Mouse (Mus musculus) layer of hippocampus, postnatal 36 days (tissue): ENCODE measurements around the gene Ecm1. TPM values are rescaled to one million over a fixed set of nuclear protein-coding genes. Genes with fewer than 3 reads are reported as not detected.

ENCODE experiments used
- DNase-seq, 2 experiments: peaks; one replicate each; pipeline ENCODE4 v3.0.0; 2022
- total RNA-seq, 2 experiments: library from RNA; stranded (reverse); gene quantifications; 2 replicates each; pipeline ENCODE4 v1.2.3; 2021

Ecm1 gene
- 10 to 100 TPM in 1 of 2 experiments, 1 to 10 TPM in 1; 8.4 to 10.5 TPM for total RNA-seq

DNA sequence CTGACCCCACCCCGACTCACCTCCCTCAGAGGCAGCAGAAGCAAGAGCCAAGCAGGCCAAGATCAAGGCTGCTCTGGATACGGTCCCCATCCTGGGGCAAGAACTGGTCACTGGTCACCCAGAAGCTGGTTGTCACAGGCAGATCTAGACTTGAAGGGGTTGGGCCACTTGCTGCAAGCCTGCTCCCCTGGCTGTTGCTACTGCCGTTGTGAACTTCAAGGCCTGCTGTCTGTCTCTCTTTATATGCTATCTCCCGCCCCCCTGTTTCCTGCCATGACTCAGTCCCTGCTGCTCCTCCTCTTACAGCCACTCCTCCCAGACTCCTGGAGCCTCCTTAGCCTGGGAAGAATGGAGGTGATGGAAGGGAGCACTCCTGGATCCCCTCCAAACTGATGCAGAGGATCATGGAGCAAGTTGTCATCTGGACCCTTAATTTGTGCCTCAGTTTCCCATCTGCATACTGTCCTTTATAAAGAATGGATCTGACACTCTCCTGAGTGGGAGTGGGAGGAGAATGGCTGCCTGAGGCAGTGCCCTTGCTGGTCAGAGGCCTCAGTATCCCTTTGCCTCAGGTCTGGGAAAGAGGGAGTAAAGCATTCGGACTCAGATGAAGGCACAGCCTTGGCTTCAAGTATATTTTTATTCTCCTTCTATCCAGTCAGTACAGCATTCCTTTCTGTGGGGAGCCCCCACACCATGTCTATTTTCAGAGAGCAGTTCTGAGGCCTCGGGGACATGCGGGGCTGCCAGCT is at the start of gene Ecm1:
Gene Ecm1 (minus strand): TSS at position 217 of the 752 bp plus-strand sequence.
- DNase-seq, result peak in 1 of 2 experiments; percentile 26

DNA sequence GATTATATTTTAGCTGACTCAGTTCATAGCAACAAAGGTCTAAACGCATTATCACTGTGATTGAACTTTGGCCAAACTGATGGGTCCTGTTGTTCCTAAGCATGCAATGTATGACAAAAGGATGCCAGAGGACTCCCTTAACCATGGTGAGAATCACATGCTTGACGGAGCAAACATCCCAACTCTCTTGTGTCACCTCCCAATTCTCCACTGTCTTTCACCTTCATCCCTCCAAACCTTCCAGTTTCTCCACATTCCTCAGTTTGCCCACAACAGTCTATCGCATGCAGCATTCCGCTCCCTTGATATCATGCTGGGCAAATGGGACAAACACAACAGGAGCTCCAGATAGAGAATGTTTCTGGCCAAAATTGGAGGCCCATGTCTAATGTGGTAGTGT is 46.1 kb upstream of the Ecm1 start:
- no peak for DNase-seq

DNA sequence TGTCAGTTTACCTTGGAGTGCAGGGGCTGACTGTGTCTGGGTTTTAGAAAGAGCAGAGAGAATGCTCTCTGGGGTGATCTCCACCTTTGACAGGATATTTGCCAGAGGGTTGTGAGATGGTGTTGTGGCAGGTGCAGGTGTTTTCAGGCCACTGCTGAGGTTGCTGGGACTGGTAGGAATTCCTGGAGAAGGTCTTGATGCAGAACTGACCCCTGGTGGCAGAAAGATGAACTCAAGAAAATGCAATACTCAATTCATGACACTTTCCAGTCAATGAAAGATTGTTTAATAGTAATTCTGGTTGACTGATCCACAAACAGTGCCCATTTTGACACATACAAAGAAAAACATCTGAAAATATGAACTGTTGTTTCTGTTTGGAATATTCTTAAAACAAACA is 32.6 kb upstream of the Ecm1 start:
- no peak for DNase-seq

DNA sequence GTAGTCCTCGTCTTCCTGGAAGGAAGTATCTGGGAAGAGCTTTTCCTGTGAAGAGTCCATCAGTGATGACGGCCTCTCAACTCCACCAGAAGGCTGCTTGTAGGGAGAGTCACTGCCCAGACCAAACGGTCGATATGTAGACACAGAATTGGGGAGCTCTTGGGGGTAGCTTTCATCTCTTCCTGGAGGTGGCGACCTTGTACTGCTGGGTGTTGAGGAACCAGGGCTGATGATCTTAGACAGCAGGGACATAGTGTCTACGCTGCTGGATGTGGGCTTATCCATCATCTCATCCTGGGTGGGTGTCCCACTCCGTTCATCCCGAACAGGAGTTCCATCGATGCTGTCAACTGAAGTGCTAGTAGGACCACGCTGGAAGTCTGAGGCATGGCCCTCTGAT is 26.2 kb upstream of the Ecm1 start:
- DNase-seq, result no peak

DNA sequence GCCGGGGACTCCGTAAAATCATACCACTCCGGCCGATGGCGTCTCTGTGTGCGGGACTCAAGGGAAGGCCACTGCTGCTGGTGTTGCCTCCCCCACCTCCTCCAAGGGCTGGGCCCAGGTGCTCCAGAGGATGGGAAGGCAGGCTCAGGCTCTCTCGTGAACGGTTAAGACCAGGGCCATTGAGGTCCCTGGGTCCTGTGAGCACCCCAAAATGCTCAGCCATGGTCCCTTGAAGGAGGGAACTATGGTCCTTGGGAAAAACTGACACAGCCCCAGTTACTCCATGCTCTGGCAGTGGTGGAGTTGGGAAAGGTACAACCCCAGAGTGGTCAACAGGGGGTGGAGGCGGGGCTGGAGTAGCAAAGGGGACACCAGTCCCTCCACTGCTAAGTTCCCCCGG is 24.4 kb upstream of the Ecm1 start:
- DNase-seq, result no peak

DNA sequence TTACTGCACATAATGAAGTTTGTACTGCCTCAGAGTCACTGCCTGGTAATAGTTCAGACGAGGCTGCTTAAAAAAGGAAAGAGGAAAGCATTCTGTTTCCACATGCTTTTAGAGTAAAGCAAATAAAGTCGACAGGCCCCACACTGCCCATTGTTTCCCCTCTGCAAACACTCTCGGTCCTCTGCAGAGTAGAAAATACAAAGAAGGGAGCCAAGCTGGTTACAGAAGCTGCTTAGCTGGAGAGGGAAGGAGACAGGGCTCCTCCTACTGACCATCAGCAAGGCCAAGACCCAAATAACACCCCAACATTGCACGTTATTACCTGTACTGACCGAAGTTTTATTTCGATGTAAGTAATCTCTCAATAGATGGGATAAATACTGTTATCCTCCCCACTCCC is 23.6 kb upstream of the Ecm1 start:
- no peak for DNase-seq

DNA sequence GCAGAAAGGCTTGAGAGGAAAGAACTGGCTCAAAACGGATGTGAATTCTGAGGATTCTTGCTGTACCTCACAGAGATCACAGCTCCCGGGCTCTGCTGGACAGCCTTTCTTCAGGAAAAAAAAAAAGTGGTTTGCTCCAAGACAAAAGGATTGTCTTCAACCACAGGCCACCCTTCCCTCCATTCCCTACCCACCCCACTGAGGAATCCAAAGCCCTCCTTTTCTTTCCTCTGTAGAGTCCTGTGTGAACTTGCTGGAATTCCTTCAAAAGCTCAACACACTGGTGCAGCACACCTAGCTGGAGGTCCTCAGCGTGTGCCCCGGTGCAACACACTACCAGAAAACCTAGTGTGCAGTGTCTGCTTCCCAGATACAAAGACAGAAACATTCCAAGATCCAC is 22.4 kb upstream of the Ecm1 start:
- DNase-seq, result no peak

DNA sequence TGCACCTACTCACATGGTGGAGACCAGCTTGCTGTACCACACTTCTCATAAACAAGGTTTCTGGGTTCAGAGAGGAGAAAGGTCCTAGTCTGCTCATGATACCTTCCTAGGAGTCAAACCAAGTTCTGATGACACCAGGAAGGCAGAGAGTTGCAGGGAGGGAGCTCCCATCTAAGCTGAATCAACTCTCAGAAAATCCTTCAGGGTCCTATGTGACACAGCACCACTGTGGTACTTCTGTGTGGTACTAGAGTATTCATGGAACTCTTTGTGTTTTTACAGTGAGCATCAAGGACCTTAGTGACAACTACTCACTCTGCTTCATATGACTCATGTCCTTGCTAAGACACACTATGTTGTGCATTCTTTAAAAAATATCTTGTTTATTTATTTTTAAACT is 21.3 kb upstream of the Ecm1 start:
- DNase-seq, result no peak

DNA sequence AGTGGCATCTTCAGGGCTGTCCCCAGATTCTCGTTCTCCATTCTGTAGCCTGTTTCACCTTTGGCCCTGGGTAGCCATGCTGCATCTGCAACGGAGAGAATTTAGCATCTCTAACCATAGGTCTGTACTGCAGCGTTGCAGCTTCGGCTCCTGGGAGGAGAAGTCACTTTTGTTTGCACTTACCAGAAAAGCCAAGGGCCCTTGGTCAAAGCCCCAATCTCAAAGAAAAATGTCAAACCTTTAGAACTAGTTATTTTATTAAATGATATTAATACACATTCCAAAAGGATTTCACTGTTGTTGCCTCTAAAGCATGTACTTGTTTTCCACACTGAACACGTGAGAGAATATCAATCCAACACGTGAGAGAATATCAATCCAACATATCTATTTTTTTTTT is 20.7 kb upstream of the Ecm1 start, which contains the start of gene Tars2:
Gene Tars2 (minus strand): TSS at position 101 of the 400 bp plus-strand sequence.
- no peak for DNase-seq

DNA sequence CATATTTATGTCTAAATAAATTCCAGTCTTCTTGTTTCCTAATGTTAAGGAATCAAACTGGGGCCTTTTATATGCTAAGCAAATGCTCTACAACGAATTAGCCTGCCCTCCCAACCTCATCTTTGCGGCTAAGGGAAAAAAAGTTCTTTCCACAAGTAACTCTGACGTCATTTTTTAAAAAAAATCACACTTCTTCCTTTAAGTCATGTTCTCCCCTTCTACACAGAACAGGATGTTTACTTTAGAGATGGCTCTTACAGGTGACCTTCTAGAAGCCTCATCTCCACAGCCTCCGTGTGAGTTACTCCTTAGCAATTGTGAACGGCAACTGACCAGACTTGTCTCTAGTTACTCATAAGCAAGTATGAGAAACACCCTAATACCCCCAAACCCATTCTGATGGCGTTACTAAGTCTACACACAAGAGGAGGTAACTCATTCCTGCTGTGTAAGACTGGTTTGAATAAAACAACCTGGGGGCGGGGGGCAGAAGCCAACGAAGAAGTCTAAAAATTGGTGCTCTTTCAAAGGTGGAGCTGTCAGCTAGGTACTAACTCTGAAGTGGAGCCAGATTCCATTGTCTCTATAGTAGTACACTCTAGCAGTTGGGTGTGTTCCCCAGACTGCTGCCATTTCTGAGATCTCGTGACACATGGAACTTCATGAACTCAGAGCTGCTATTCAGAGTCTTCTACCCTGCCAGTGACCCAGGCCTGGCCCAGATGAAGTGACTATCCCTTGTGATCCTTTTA is 19.3 kb upstream of the Ecm1 start:
- DNase-seq, result no peak

DNA sequence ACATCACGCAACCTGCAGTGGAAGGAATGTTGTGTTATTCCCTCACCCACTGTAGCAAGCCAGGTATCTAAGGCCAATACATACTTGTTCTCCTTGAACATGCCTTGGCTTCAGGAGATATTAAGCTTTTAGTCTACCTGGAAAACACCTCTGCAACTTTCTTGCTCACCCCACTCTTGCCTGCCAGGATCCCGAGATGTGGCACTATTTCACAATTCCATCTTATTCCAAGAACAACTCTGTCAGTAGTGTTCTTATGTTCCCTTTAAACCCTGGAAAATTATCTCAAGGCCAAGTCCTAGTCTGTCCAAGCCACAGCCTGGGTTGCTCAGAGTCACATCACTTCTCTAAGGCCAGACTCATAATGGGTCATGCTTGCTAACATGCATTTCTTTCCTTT is 17.4 kb upstream of the Ecm1 start:
- DNase-seq, result no peak

DNA sequence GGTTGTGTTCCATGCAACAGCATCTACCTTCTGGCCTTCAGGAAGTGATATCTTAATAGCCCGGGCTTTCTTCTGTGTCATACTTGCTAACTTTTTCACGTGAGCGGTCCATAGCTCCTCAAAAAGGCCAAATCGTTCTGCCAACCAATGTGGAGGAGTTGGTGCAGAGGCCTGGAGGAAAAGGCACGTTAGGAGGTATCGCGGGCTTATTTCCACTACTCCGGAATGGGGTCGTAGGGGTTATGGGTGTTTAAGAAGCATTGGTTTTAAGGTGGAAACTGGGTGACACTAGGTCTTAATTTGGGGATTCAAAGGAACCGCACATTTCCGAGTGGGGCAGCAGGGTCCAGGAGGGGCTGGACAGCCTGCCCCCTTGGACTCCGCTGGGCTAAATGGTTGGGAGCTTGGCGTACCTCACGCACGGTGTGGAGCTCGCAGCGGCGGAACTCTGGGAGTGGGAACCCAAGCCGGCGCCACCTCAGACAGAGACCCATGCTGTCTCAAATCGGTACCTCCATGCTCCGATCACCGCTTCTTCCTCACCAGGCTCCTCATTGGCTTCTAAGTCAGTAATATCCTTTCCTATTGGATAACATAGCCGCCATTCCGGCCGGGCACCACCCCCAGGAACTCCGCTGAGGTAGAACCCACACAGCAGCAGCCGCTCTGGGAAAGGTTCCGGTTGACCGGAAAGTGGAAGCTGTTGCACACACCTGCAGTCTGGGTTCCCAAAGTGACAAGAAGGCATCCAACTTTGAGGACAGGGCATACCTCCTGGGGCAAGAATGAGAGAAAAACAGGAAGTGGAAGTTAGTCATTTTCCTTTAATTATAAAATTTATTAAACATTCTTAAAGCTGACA is 15.2 kb upstream of the Ecm1 start:
- DNase-seq, result peak; percentile 92 to 94

DNA sequence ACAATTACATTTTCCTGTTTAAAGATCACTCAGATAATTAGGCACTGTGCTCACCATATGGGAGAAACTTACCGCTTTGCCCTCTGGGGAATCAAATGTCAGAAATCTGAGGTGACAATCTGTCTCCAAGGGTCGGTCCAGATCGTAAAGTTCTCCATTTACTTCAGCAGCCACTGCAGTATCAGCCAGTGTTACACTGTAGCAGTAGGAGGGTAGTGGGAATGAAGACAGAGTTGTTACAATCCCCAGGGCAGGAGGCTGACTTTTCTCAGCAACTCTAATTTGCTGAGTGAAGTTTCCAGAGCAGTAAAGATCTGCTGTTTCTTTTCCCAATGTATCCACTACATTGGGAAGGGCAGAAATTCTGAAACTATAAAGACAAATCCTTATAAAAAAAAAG is 13.6 kb upstream of the Ecm1 start:
- no peak for DNase-seq

DNA sequence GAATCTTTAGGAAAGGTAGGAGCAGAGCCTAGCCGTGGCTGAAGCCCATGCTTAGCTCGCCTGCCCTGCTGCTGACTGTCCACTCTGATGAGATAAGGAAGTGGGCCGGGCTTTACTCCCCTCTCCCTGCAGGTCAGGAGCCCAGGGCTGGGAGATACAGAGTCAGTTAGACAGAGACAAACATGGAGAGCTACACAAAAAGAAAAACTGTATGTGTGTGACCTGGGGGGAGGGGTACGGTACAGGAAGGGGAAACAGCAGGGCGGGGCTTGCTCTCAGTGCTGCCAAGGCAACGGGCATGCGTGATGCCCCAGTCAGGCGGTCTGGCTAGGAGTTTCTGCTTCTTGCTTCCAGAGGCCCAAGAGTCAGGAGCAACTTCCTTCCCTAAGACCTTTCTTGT is 1.0 kb upstream of the Ecm1 start:
- DNase-seq, result no peak

DNA sequence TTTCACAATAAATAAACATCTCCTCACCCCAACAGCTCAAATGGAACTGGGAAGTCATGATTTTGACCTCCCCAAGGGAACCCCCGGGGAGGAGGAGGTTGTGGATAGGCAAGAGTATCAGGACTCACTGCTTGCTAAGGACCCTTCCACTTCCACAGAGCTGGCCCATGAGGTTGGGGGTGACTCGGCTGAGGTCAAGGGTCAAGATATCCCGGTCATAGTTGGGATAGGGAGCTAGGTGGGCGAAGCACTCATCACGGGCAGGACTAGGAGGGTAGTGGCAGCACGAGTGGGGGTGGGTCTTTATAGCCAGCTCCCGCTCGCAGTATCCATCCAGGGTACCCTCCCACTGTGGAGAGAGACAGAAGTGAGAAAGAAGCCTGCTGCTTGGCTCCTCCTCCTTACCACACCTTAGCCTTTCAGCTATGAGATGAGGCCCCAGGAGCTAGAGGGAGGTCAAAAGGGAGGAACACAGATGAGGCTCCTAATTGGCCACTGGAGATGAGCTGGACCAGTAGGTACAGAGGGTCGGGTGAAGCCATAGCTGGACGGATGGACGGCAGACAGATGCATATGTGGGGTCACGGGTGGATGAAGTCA is 4.2 kb downstream of the Ecm1 start:
- no peak for DNase-seq

DNA sequence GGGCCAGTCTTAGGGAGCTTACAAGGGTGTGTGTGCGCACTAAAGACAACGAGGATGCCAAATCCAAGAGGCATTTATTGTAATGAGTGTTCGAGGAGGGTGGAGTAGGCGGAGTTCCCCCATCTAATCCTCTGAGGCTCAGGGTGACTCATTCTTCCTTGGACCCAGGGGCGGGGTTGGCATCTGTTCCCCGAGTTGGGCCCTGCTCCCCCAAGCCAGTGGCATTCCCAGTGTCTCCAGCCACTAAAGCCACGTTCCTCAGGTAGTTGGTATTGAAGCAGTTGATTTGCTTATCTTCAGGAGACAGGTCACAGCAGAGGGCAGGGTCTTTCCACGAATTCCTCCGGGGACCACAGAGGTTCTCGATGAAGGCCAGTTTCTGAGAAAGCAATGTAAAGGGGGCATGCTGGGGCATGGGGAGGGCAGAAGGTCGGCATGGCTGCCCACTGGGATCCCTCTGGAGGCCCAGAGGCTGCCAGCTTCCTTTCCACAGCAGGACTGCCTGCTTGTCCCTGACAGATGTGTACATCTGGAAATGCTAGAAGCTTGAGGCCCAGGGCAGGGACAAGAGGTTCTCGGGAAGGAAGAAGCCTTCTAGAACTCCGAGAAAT is 5.2 kb downstream of the Ecm1 start:
- no peak for DNase-seq

DNA sequence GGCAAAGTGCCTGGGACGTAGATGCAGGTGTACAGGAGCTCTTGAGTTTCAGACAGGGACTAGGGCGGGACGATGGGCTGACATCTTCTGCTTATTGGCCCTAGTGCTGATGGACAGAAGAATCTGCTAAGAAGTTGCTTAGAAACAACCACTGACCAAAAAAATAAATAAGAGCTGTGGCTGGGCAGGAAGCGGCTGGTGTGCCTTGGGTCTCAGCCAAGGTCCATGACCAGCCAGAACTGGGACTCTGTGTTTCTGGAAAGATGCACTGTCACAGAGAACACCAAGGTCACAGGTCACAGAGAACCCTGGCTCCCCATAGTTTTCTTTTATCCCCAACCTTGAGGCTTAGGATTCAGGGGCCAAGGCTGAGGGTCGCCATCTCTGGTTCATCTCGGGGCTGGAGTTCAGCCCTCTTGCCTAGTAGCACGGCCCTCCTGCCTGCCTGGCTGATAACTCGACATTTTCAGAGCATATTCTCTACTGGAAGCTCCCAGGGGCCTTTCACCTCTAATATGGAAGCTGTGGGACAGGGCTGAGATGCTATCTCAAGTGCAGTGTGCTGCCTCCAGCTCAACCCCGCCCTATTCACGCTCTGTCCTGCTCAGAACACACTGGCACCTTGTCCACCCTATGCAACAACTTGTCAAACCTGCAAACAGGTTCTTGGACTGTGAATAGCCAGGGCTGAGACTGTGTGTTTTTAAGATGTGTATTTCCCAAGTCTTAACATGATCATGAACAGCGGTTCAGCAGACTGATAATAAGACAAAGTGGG is 6.4 kb downstream of the Ecm1 start:
- no peak for DNase-seq

DNA sequence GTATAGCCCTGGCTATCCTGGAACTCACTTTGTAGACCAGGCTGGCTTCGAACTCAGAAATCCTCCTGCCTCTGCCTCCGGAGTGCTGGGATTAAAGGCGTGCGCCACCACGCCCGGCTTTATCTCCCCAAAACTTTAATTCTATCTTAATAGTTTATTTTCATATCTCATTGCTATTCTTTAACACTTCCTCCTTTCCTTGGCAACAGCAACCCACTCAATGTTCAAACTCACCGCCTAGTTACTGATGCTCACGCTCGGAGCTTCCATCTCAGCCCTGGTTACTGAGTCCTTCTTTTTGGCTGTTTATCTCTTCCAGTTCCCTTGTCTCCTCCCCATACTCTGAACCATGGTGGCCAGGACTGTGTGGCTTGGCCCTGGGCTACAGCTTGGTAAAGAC is 7.1 kb downstream of the Ecm1 start:
- DNase-seq, result no peak

DNA sequence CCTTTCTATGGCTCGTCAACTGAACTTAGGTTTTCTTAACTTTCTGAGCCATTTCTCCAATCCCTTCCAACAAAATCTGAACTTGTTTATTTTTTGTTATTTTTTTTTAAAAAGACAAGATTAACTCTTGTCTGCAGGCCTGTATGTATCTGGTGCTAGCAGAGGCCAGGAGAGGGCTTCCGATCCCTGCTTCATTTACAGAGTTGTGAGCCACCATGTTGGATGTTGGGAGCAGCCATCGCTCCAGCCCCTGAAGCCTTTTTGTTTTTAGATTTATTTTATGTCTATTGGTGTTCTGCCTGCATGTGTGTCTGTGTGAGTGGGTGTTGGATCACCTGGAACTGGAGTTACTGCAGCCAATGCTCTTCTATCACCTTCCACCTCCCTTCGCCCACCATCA is 7.6 kb downstream of the Ecm1 start:
- DNase-seq, result no peak

DNA sequence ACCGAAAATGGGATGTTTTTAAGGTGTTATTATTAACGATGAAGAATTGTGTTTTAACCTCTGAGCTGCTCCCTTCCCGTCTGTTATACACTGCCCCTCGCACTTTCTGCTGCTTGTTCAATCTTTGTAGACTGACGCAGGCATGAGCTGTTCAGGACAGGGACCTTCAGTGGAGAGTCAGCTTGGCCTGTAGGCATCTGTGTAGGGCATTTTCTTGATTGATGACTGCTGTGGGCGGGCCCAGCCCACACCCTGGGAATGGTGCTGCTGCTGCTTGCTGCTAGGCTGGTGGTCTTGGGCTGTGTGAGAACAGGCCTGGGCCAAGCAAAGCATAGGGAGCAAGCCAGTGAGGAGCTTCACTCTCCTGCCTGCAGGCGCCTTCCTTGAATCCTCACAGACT is 8.9 kb downstream of the Ecm1 start:
- DNase-seq, result no peak

DNA sequence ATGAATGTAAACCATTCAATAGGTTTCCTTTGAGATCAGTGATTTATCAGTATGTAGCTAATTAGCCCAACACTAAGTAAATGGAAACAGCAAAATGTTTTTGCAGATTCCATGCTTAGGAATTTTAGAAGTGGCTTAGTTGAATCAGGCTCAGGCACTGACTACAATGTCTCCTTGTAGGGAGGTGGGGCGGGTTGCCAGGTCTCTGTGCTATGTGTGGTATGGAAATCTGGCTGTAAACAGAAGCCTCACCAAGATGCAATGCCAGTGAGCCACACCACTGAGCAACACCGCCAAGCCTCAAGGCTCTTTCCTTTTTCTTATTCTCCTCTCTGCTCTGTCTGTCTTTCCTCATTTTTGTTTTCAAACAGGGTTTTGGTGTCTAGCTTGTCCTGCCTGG is 10.5 kb downstream of the Ecm1 start:
- DNase-seq, result no peak
